Mouse (Mus musculus): ENCODE results near the gene Ttc4. TPM values are rescaled to one million over a fixed set of nuclear protein-coding genes. Genes with fewer than 3 reads are reported as not detected.

Ttc4 gene
- total RNA-seq (2021): 10 to 100 TPM; 40.4 to 47.7 TPM

- peak; percentile 83 to 85 for DNase-seq (ENCODE audit: low spot score in 2 of 2)
- intact Hi-C loops (cut with DNase I): no loop called here
These were observed at the start of gene Ttc4 for GRCm38 (mm10) chr4:106678442-106679118. Gene Ttc4 (minus strand): TSS chr4:106678944.

GRCm38 (mm10) chr4:106720631-106721030 lies 41.9 kb upstream of the Ttc4 start:
- no peak for DNase-seq (ENCODE audit: low spot score in 2 of 2)
- intact Hi-C loops (cut with DNase I): no loop called here

- intact Hi-C loops (cut with DNase I): no loop called here
These were observed 34.9 kb upstream of the Ttc4 start for GRCm38 (mm10) chr4:106713622-106714021.

GRCm38 (mm10) chr4:106708408-106708807 lies 29.7 kb upstream of the Ttc4 start:
- intact Hi-C loops (cut with DNase I): loop anchor here (1.0 kb wide), 2 partner anchors 78 to 94 kb away; no protein-coding TSS in a partner anchor
- DNase-seq (ENCODE audit: low spot score in 2 of 2): peak; percentile 73 to 74

More at GRCm38 (mm10) chr4:106713622-106714021, 34.9 kb upstream of the Ttc4 start:
- no peak for DNase-seq (ENCODE audit: low spot score in 2 of 2)

GRCm38 (mm10) chr4:106707957-106708356 lies 29.2 kb upstream of the Ttc4 start:
- no peak for DNase-seq (ENCODE audit: low spot score in 2 of 2)
- intact Hi-C loops (cut with DNase I): loop anchor here (1.0 kb wide), 2 partner anchors 78 to 94 kb away; no protein-coding TSS in a partner anchor

- DNase-seq (ENCODE audit: low spot score in 2 of 2): no peak
- intact Hi-C loops (cut with DNase I): no loop called here
These were observed 26.4 kb upstream of the Ttc4 start for GRCm38 (mm10) chr4:106705096-106705665.

GRCm38 (mm10) chr4:106704416-106704815 lies 25.7 kb upstream of the Ttc4 start:
- peak; percentile 67 to 76 for DNase-seq (ENCODE audit: low spot score in 2 of 2)
- intact Hi-C loops (cut with DNase I): no loop called here

- intact Hi-C loops (cut with DNase I): no loop called here
- DNase-seq (ENCODE audit: low spot score in 2 of 2): no peak
These were observed 25.2 kb upstream of the Ttc4 start for GRCm38 (mm10) chr4:106703956-106704355.

- intact Hi-C loops (cut with DNase I): no loop called here
- peak in 1 of 2 experiments; percentile 25 for DNase-seq (ENCODE audit: low spot score in 2 of 2)
These were observed 22.1 kb upstream of the Ttc4 start for GRCm38 (mm10) chr4:106700798-106701197.

GRCm38 (mm10) chr4:106699989-106700388 lies 21.2 kb upstream of the Ttc4 start:
- intact Hi-C loops (cut with DNase I): no loop called here
- no peak for DNase-seq (ENCODE audit: low spot score in 2 of 2)

- intact Hi-C loops (cut with DNase I): no loop called here
- no peak for DNase-seq (ENCODE audit: low spot score in 2 of 2)
These were observed 15.2 kb upstream of the Ttc4 start for GRCm38 (mm10) chr4:106693841-106694430.

- intact Hi-C loops (cut with DNase I): no loop called here
- no peak for DNase-seq (ENCODE audit: low spot score in 2 of 2)
These were observed 10.0 kb upstream of the Ttc4 start for GRCm38 (mm10) chr4:106688636-106689296.

- intact Hi-C loops (cut with DNase I): no loop called here
- DNase-seq (ENCODE audit: low spot score in 2 of 2): no peak
These were observed 2.2 kb upstream of the Ttc4 start for GRCm38 (mm10) chr4:106680955-106681354.

GRCm38 (mm10) chr4:106679152-106679551 lies 408 bp upstream of the Ttc4 start:
- DNase-seq (ENCODE audit: low spot score in 2 of 2): no peak
- intact Hi-C loops (cut with DNase I): no loop called here

- DNase-seq (ENCODE audit: low spot score in 2 of 2): no peak
- intact Hi-C loops (cut with DNase I): no loop called here
These were observed 2.0 kb downstream of the Ttc4 start for GRCm38 (mm10) chr4:106676749-106677148.

- intact Hi-C loops (cut with DNase I): no loop called here
- DNase-seq (ENCODE audit: low spot score in 2 of 2): no peak
These were observed 12.2 kb downstream of the Ttc4 start for GRCm38 (mm10) chr4:106666546-106666945.

GRCm38 (mm10) chr4:106665673-106666072 lies 13.1 kb downstream of the Ttc4 start:
- DNase-seq (ENCODE audit: low spot score in 2 of 2): no peak
- intact Hi-C loops (cut with DNase I): no loop called here

- DNase-seq (ENCODE audit: low spot score in 2 of 2): no peak
- intact Hi-C loops (cut with DNase I): no loop called here
These were observed 13.5 kb downstream of the Ttc4 start for GRCm38 (mm10) chr4:106665269-106665668.

- no peak for DNase-seq (ENCODE audit: low spot score in 2 of 2)
These were observed 14.0 kb downstream of the Ttc4 start for GRCm38 (mm10) chr4:106664697-106665096.

GRCm38 (mm10) chr4:106663956-106664470 lies 14.7 kb downstream of the Ttc4 start:
- intact Hi-C loops (cut with DNase I): no loop called here

More at GRCm38 (mm10) chr4:106664697-106665096, 14.0 kb downstream of the Ttc4 start:
- intact Hi-C loops (cut with DNase I): no loop called here

More at GRCm38 (mm10) chr4:106663956-106664470, 14.7 kb downstream of the Ttc4 start:
- no peak for DNase-seq (ENCODE audit: low spot score in 2 of 2)
